Mouse (Mus musculus): ENCODE data around the gene Cypt15.
"Not testable (repeated sequence)": the region's sequence is repeated elsewhere in the genome, so short reads cannot be mapped to it uniquely, and the experiment has no call there.

Gene Cypt15

GRCm38 (mm10) chrX:39345967-39346366, at the start of gene Cypt15:
Gene Cypt15, plus strand, starts transcription at chrX:39346267.
- DNase-seq (ENCODE audit: low read depth): not testable (repeated sequence)

GRCm38 (mm10) chrX:39370932-39371331, 24.9 kb downstream of the Cypt15 start:
- DNase-seq (ENCODE audit: low read depth): no peak

- no peak for DNase-seq (ENCODE audit: low read depth)
These were observed 32.8 kb downstream of the Cypt15 start for GRCm38 (mm10) chrX:39378830-39379229.

- DNase-seq (ENCODE audit: low read depth): no peak
These were observed 37.7 kb downstream of the Cypt15 start for GRCm38 (mm10) chrX:39383806-39384205.

Data from fibroblast of lung, adult 2 months (primary cell).